Mouse (Mus musculus) myocyte (in vitro differentiated cells): ENCODE measurements at regions not wholly inside any gene's neighbourhood (a gene's known extent, or its start where the extent isn't known, plus 50 kb on each side); places are given as distances from the start of the nearest gene placed in this dataset.

ENCODE experiments used
- CEBPB ChIP-seq: IDR thresholded peaks from 2 replicates; pipeline ENCODE4 v1.6.1; 2011; ENCODE audit warnings: mild to moderate bottlenecking, moderate library complexity; ENCODE audit not compliant: poor library complexity, insufficient read depth, severe bottlenecking
- E2F4 ChIP-seq: IDR thresholded peaks from one replicate; pipeline ENCODE4 v1.6.1; 2011; ENCODE audit warnings: mild to moderate bottlenecking, control low read depth, moderate library complexity; ENCODE audit not compliant: insufficient read depth
- MAX ChIP-seq: IDR thresholded peaks from one replicate; pipeline ENCODE4 v1.6.1; 2011; ENCODE audit warnings: low read depth, mild to moderate bottlenecking, control low read depth
- MYOD1 ChIP-seq, 3 experiments: IDR thresholded peaks; one replicate each; pipeline ENCODE4 v1.6.1; 2011; ENCODE audit warnings: control low read depth in 2 of 3, low read depth in 2 of 3, mild to moderate bottlenecking in 2 of 3, moderate library complexity in 1 of 3; ENCODE audit not compliant: insufficient read length in 2 of 3, control insufficient read depth in 1 of 3
- MYOG ChIP-seq, 3 experiments: IDR thresholded peaks; one replicate each; pipeline ENCODE4 v1.6.1; 2011; ENCODE audit warnings: control low read depth in 2 of 3, low read depth in 2 of 3, mild to moderate bottlenecking in 2 of 3; ENCODE audit not compliant: insufficient read length in 2 of 3, control insufficient read depth in 1 of 3, insufficient read depth in 1 of 3
- POLR2A ChIP-seq: IDR thresholded peaks from one replicate; pipeline ENCODE4 v1.6.1; 2011; ENCODE audit warnings: low read depth, mild to moderate bottlenecking, control low read depth, moderate library complexity; ENCODE audit not compliant: insufficient read length
- POLR2AphosphoS2 ChIP-seq: IDR thresholded peaks from one replicate; pipeline ENCODE4 v1.6.1; 2011; ENCODE audit warnings: low read depth, control low read depth; ENCODE audit not compliant: insufficient read length
- REST ChIP-seq: IDR thresholded peaks from one replicate; pipeline ENCODE4 v1.6.1; 2011; ENCODE audit warnings: mild to moderate bottlenecking, control low read depth, moderate library complexity; ENCODE audit not compliant: insufficient read depth, insufficient read length
- TCF12 ChIP-seq: IDR thresholded peaks from one replicate; pipeline ENCODE4 v1.6.1; 2011; ENCODE audit warnings: mild to moderate bottlenecking, control low read depth; ENCODE audit not compliant: poor library complexity, insufficient read depth, severe bottlenecking
- TCF3 ChIP-seq: IDR thresholded peaks from one replicate; pipeline ENCODE4 v1.6.1; 2011; ENCODE audit warnings: low read depth, control low read depth; ENCODE audit not compliant: insufficient read length
- USF1 ChIP-seq: IDR thresholded peaks from one replicate; pipeline ENCODE4 v1.6.1; 2011; ENCODE audit warnings: low read depth, mild to moderate bottlenecking, control low read depth, moderate library complexity

DNA sequence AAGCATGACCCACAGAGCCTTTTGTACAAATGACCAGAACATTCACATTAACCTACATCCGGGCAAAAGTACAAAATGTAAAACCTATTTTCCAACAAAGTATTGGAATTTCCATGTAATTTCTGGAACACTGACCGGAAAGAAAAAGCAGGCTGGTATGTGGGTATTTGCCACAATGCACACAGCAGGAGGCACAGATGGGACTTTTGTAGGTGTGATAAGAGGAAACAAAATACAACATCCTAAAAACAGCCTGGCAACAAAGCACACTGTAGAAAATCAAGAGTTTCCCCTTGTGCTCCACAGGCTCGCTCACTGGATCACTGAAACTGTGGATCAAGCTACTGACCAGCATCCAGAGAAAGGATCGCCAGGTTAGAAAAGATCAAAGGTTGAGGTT lies 94.4 kb downstream of the Sptssa start:
- TF ChIP-seq USF1 (no peak), POLR2A (no peak), MAX (no peak), REST (no peak), TCF12 (no peak), E2F4 (no peak), MYOD1 (IDR thresholded peaks at IDR 0.05; ENCODE audit: control insufficient read depth in 1 of 3, insufficient read length in 2 of 3, low read depth in 2 of 3) (no peak), CEBPB (no peak), MYOG (IDR thresholded peaks at IDR 0.05; ENCODE audit: control insufficient read depth in 1 of 3, insufficient read depth in 1 of 3, insufficient read length in 2 of 3, low read depth in 2 of 3) (no peak), POLR2AphosphoS2 (no peak), TCF3 (no peak)
